7 mouse cellular contexts compared by ENCODE assay signal in genomic region chr8:88627265-88627991, GRCm38 (mm10). TPM values are rescaled to one million over a fixed set of nuclear protein-coding genes. Genes with fewer than 3 reads are reported as not detected.
DNase-seq lines count a peak whose midpoint lies in the region; ATAC-seq lines count a peak whose summit lies in the region.

No protein-coding gene starts in this region.

- H3K9me3 ChIP-seq in embryonic facial prominence, embryonic 11.5 days (replicated peaks; ENCODE audit: control insufficient read depth, low read length) = no peaks in the 10 kb centered on the region
- no peaks in the 10 kb centered on the region for H3K9me3 ChIP-seq in limb, embryonic 10.5 days (replicated peaks)
- no peaks in the 10 kb centered on the region for H3K9me3 ChIP-seq in midbrain, embryonic 14.5 days (ENCODE audit: control insufficient read depth, low read length)
- no peaks in the 10 kb centered on the region for H3K9me3 ChIP-seq in stomach, embryonic 15.5 days

- peaks cover 4% of the 10 kb centered on the region for H3K27me3 ChIP-seq in embryonic facial prominence, embryonic 11.5 days (ENCODE audit: control insufficient read depth, insufficient read depth, low read length)
- peaks cover 70% of the 10 kb centered on the region for H3K27me3 ChIP-seq in limb, embryonic 10.5 days (ENCODE audit: low read depth, poor library complexity, severe bottlenecking)
- H3K27me3 ChIP-seq in midbrain, embryonic 14.5 days (ENCODE audit: control insufficient read depth, insufficient read depth, low read length) = peaks cover 3% of the 10 kb centered on the region; the same call in 1 of the 2 replicates
- H3K27me3 ChIP-seq in stomach, embryonic 15.5 days (replicated peaks) = peaks cover 23% of the 10 kb centered on the region

- no peaks in the 10 kb centered on the region for H3K36me3 ChIP-seq in embryonic facial prominence, embryonic 11.5 days (replicated peaks; ENCODE audit: control insufficient read depth, insufficient read depth, low read depth, low read length)
- no peaks in the 10 kb centered on the region for H3K36me3 ChIP-seq in limb, embryonic 10.5 days
- H3K36me3 ChIP-seq in midbrain, embryonic 14.5 days (ENCODE audit: control insufficient read depth, insufficient read depth, low read length) = no peaks in the 10 kb centered on the region
- no peaks in the 10 kb centered on the region for H3K36me3 ChIP-seq in stomach, embryonic 15.5 days

- under 1% methylated on average over 101 of the region's 105 CpGs for WGBS in embryonic facial prominence, embryonic 11.5 days
- WGBS in limb, embryonic 10.5 days = under 1% methylated on average over 105 of the region's 105 CpGs
- under 1% methylated on average over 100 of the region's 105 CpGs for WGBS in midbrain, embryonic 14.5 days
- WGBS in stomach, embryonic 15.5 days = under 1% methylated on average over 105 of the region's 105 CpGs

- H3K27ac ChIP-seq in embryonic facial prominence, embryonic 11.5 days (replicated peaks; ENCODE audit: low read depth, low read length) = 0 out of 2 replicates have a peak overlapping the region, but pooled peaks have one; percentile 35
- peak overlapping the region; percentile 88 for H3K27ac ChIP-seq in limb, embryonic 10.5 days
- peak overlapping the region; percentile 82 for H3K27ac ChIP-seq in midbrain, embryonic 14.5 days (replicated peaks; ENCODE audit: low read depth, low read length)
- H3K27ac ChIP-seq in stomach, embryonic 15.5 days = no peak overlapping the region

- peak overlapping the region; percentile 71 for H3K9ac ChIP-seq in embryonic facial prominence, embryonic 11.5 days (replicated peaks; ENCODE audit: low read length)
- peak overlapping the region; percentile 70 for H3K9ac ChIP-seq in midbrain, embryonic 14.5 days (replicated peaks; ENCODE audit: low read length)
- H3K9ac ChIP-seq in stomach, embryonic 15.5 days = peak overlapping the region; percentile 54

- no peaks in the 10 kb centered on the region; the same call in 1 of the 2 replicates for H3K4me1 ChIP-seq in embryonic facial prominence, embryonic 11.5 days (ENCODE audit: control insufficient read depth, insufficient read depth, low read length)
- H3K4me1 ChIP-seq in limb, embryonic 10.5 days = peaks cover 17% of the 10 kb centered on the region
- H3K4me1 ChIP-seq in midbrain, embryonic 14.5 days (ENCODE audit: control insufficient read depth, insufficient read depth, low read length) = peaks cover 6% of the 10 kb centered on the region; the same call in 1 of the 2 replicates
- 0 out of 2 replicates have a peak, but pooled peaks cover 9% of the 10 kb centered on the region for H3K4me1 ChIP-seq in stomach, embryonic 15.5 days

- ATAC-seq in embryonic facial prominence, embryonic 11.5 days (replicated peaks; ENCODE audit: insufficient number of reproducible peaks, low FRiP score, low TSS enrichment, low read depth) = peak; percentile 74
- peak; percentile 84 for ATAC-seq in midbrain, embryonic 14.5 days (ENCODE audit: low FRiP score, low TSS enrichment)
- peak; percentile 83 for ATAC-seq in stomach, embryonic 15.5 days (ENCODE audit: insufficient read depth, low FRiP score, low read depth)

- peak; percentile 82 for DNase-seq in brain, embryonic 18.5 days (ENCODE audit: low read depth, low spot score)
- DNase-seq in embryonic facial prominence, embryonic 11.5 days (ENCODE audit: low spot score) = peak; percentile 92
- DNase-seq in heart, adult 18-20 months = peak; percentile 51 to 78
- peak; percentile 76 for DNase-seq in kidney, adult 18-20 months
- peak; percentile 75 for DNase-seq in limb, embryonic 10.5 days (ENCODE audit: low spot score)
- peak; percentile 96 for DNase-seq in midbrain, embryonic 14.5 days

- peak overlapping the region; percentile 96 for H3K4me2 ChIP-seq in embryonic facial prominence, embryonic 11.5 days (ENCODE audit: low read depth, low read length)
- peak overlapping the region; percentile 92 for H3K4me2 ChIP-seq in midbrain, embryonic 14.5 days (ENCODE audit: low read length)
- peak overlapping the region; percentile 96 for H3K4me2 ChIP-seq in stomach, embryonic 15.5 days

- peak overlapping the region; percentile 55 for H3K4me3 ChIP-seq in embryonic facial prominence, embryonic 11.5 days (ENCODE audit: low read depth, low read length)
- H3K4me3 ChIP-seq in limb, embryonic 10.5 days = peak overlapping the region; percentile 56
- H3K4me3 ChIP-seq in midbrain, embryonic 14.5 days (replicated peaks; ENCODE audit: low read depth, low read length) = peak overlapping the region; percentile 48
- peak overlapping the region; percentile 45 for H3K4me3 ChIP-seq in stomach, embryonic 15.5 days (replicated peaks)

RNA-seq across cellular contexts. Expression of gene Snx20, which starts 8.5 kb away (rescaled TPM):
- polyA plus RNA-seq in embryonic facial prominence, embryonic 11.5 days (2014; fragmentation: Nextera tagmentation; extraction: Ambion mirVana) = 1.0 and 1.5 TPM in 2 replicates
- total RNA-seq in heart, adult 18-20 months (2021) = 1 to 10 TPM; 1.1 to 3.0 TPM
- 0.31 and 0.63 TPM in 2 replicates for polyA plus RNA-seq in limb, embryonic 10.5 days (2016; fragmentation: Nextera tagmentation; extraction: Ambion mirVana)
- polyA plus RNA-seq in midbrain, embryonic 14.5 days (2014; fragmentation: Nextera tagmentation; extraction: Ambion mirVana) = 0.82 and 1.1 TPM in 2 replicates
- polyA plus RNA-seq in stomach, embryonic 15.5 days (2015; fragmentation: Nextera tagmentation; extraction: Ambion mirVana) = 2.8 TPM in 2 replicates

RNA-seq across cellular contexts. Expression of gene Nod2, which starts 19.7 kb away (rescaled TPM):
- polyA plus RNA-seq in embryonic facial prominence, embryonic 11.5 days (2014; fragmentation: Nextera tagmentation; extraction: Ambion mirVana) = 0.17 and 0.18 TPM in 2 replicates
- 1 to 10 TPM; 1.0 to 1.4 TPM for total RNA-seq in heart, adult 18-20 months (2021)
- 0.10 and 0.18 TPM in 2 replicates for polyA plus RNA-seq in limb, embryonic 10.5 days (2016; fragmentation: Nextera tagmentation; extraction: Ambion mirVana)
- 0.07 TPM in 2 replicates for polyA plus RNA-seq in midbrain, embryonic 14.5 days (2014; fragmentation: Nextera tagmentation; extraction: Ambion mirVana)
- polyA plus RNA-seq in stomach, embryonic 15.5 days (2015; fragmentation: Nextera tagmentation; extraction: Ambion mirVana) = 0.19 and 0.21 TPM in 2 replicates
